Mouse (Mus musculus) liver, embryonic 15.5 days (tissue): ENCODE results near the gene Git2. TPM values are rescaled to one million over a fixed set of nuclear protein-coding genes. Genes with fewer than 3 reads are reported as not detected.

Experiments used
- ATAC-seq: fragments of 200-750 bp; cut with Nextera tagmentation; 2 replicates; pipeline ENCODE4 v1.8.0; 2017; ENCODE audit warnings: moderate number of reproducible peaks, mild to moderate bottlenecking, moderate library complexity; ENCODE audit not compliant: insufficient read depth
- H3K27ac ChIP-seq: fragments of 300-500 bp; sonication (generic); replicated peaks from 2 replicates; pipeline ENCODE4 v1.5.1; 2015; ENCODE audit warnings: mild to moderate bottlenecking, inconsistent platforms
- H3K27me3 ChIP-seq: fragments of 300-500 bp; sonication (generic); 2 replicates; pipeline ENCODE4 v1.6.1; 2015; ENCODE audit warnings: mild to moderate bottlenecking, inconsistent platforms
- H3K36me3 ChIP-seq: fragments of 300-500 bp; sonication (generic); replicated peaks from 2 replicates; pipeline ENCODE4 v1.6.1; 2015; ENCODE audit warnings: moderate library complexity, mild to moderate bottlenecking, inconsistent platforms
- H3K4me1 ChIP-seq: fragments of 300-500 bp; sonication (generic); replicated peaks from 2 replicates; pipeline ENCODE4 v1.6.1; 2015; ENCODE audit warnings: inconsistent platforms
- H3K4me2 ChIP-seq: fragments of 300-500 bp; sonication (generic); 2 replicates; pipeline ENCODE4 v1.6.1; 2015; ENCODE audit warnings: moderate library complexity, mild to moderate bottlenecking, inconsistent platforms
- H3K4me3 ChIP-seq: fragments of 300-500 bp; sonication (generic); replicated peaks from 2 replicates; pipeline ENCODE4 v1.5.1; 2015; ENCODE audit warnings: mild to moderate bottlenecking, inconsistent platforms
- H3K9ac ChIP-seq: fragments of 300-500 bp; sonication (generic); 2 replicates; pipeline ENCODE4 v1.6.1; 2015; ENCODE audit warnings: moderate library complexity, mild to moderate bottlenecking, inconsistent platforms
- H3K9me3 ChIP-seq: fragments of 300-500 bp; sonication (generic); replicated peaks from 2 replicates; pipeline ENCODE4 v1.6.1; 2016; ENCODE audit warnings: inconsistent platforms
- whole genome bisulfite sequencing: fragments of 180-500 bp; shearing (Covaris S2); methylation state at CpG from one replicate; pipeline ENCODE4 v1.1.7; 2015; ENCODE audit warnings: mixed read lengths; ENCODE audit not compliant: insufficient replicate concordance; 5-methylcytosine and 5-hydroxymethylcytosine counted together
- polyA plus RNA-seq: library from polyadenylated mRNA; unstranded; fragments of >200 nt; fragmentation: Nextera tagmentation; extraction: Ambion mirVana; gene quantifications from 2 replicates; pipeline ENCODE4 v1.2.1, GENCODE M21; 2015

The Git2 gene
- polyA plus RNA-seq, 1 experiment from 2014 or later = 16.5 TPM

DNA sequence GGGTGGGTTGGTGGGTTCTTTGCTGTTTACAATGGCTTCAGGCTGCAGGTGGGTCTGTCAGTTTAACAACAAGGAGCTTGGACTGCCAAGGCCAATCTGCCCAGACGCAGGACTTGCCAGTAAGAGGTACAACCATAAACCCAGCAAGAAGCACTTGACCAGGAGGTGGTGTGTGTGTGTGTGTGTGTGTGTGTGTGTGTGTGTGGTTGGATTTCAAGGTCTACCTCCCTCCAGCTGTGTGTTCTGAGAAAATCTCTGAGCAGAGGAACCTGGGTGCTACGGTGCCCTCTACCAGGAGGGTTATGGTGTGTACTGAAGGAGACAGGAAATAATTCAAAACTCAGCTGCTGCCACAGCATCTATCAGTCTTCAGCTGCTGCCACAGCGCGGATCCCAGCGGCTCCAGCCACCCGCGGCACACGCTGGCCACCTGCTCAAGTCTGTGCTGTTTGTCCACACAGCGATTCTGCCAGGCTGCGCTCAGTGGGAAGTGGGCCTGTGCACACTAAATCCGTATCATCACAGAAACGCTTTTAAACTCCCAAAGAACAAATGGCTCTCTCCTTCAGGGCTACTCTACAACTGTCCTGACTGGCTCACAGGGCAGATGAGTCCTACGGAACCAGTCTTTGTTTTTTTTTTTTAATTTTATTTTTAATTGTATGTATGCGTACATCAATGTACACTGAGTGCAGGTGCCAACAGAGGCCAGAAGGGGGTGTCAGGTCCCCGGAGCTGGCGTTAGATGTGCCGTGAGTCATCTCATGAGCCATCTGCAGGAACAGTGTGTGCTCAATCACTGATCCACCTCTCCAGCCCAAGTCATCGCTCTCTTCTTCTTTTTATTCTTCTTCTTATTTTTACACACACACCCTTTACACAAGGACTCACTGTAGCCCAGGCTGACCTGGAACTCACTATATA, 10.2 kb downstream of the Git2 start:
- H3K4me1 ChIP-seq = peaks cover 20% of the 10 kb centered on the region; the same call in 1 of the 2 replicates
- no peak for ATAC-seq
- no peaks in the 10 kb centered on the region for H3K9me3 ChIP-seq
- 79% methylated on average over 18 of the region's 18 CpGs for WGBS
- peaks cover 65% of the 10 kb centered on the region for H3K36me3 ChIP-seq
- H3K27me3 ChIP-seq = no peaks in the 10 kb centered on the region
- H3K4me3 ChIP-seq = no peak overlapping the region
- H3K9ac ChIP-seq = no peak overlapping the region
- H3K27ac ChIP-seq = no peak overlapping the region
- no peak overlapping the region for H3K4me2 ChIP-seq

DNA sequence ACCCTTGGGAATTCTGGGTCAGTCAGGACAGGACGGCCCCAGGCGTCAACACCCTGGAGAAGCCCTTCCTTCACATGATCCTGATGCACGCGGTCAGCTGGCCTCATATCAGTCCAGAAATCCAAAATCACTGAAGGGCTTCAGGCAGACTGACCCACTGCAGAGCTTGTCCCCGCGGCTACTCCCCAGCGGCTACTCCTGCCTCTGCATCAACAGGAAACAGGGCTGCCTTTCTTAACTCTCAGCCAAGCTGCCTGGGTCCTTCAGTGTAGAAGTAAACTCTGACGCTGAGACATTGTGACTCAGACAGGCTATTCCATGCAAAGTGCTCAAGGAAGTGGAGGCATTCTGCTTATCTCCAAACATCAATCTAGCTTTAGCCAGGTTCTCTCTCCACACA, 13.3 kb downstream of the Git2 start:
- 79% methylated on average over 8 of the region's 8 CpGs for WGBS
- Histone ChIP-seq H3K4me2 (no peak overlapping the region), H3K9me3 (no peaks in the 10 kb centered on the region), H3K27ac (no peak overlapping the region), H3K27me3 (no peaks in the 10 kb centered on the region), H3K9ac (no peak overlapping the region), H3K4me3 (no peak overlapping the region), H3K4me1 (0 out of 2 replicates have a peak, but pooled peaks cover 4% of the 10 kb centered on the region), H3K36me3 (peaks cover 84% of the 10 kb centered on the region)
- ATAC-seq = no peak

DNA sequence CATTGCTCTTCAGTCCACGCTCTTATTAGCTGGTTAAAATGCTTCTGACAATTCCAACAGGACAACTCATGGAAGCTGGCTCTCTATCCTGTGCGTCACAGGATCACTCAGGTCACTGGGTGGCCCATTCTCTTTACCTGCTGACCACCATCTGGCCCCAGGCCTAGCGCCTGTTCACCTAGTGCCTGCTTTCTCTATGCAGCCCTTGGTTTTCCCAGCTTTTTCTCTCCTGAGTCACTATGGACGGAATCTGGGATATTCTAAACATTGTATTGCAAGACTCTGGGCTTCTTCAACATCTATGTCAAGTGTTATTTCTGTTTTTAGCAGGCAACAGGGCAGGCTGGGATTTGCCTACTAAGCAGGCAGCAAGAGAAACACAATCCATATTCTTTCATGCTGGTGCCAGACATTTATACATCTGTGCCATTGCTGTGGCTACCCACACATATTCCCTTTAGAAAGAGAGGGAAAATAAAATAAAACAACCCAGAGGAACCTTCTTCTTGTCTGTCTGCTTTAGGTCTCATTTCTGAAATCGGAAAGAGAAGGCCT, 15.7 kb downstream of the Git2 start:
- 76% methylated on average over 5 of the region's 5 CpGs for WGBS
- H3K4me3 ChIP-seq = no peak overlapping the region
- ATAC-seq = no peak
- peaks cover 83% of the 10 kb centered on the region for H3K36me3 ChIP-seq
- H3K4me1 ChIP-seq = no peaks in the 10 kb centered on the region
- H3K4me2 ChIP-seq = no peak overlapping the region
- H3K9me3 ChIP-seq = no peaks in the 10 kb centered on the region
- no peaks in the 10 kb centered on the region for H3K27me3 ChIP-seq
- no peak overlapping the region for H3K27ac ChIP-seq
- no peak overlapping the region for H3K9ac ChIP-seq

DNA sequence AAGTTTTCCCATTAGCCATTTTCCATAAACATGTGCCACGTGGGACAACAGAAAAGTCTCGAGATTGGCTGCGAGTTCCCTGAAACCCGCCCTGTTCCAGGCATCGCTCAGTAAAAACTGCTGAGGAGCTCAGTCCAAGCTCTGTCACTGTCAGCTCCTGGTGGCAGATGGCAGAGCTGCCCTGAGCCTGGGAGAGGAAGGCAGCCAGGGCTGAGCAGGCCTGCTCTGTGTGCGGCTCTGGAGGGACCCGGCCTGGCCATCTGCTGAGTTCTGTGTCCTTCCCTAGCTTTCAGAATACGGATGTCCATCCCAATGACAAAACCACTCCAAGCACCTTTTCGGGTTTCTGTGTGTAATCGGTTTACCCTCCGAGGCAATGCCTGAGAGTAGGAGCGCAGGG, 21.9 kb downstream of the Git2 start:
- H3K27me3 ChIP-seq = no peaks in the 10 kb centered on the region
- no peak for ATAC-seq
- H3K9me3 ChIP-seq = no peaks in the 10 kb centered on the region
- H3K4me3 ChIP-seq = no peak overlapping the region
- H3K36me3 ChIP-seq = peaks cover 84% of the 10 kb centered on the region
- WGBS = 91% methylated on average over 12 of the region's 12 CpGs
- H3K9ac ChIP-seq = no peak overlapping the region
- no peaks in the 10 kb centered on the region for H3K4me1 ChIP-seq
- no peak overlapping the region for H3K27ac ChIP-seq
- no peak overlapping the region for H3K4me2 ChIP-seq

DNA sequence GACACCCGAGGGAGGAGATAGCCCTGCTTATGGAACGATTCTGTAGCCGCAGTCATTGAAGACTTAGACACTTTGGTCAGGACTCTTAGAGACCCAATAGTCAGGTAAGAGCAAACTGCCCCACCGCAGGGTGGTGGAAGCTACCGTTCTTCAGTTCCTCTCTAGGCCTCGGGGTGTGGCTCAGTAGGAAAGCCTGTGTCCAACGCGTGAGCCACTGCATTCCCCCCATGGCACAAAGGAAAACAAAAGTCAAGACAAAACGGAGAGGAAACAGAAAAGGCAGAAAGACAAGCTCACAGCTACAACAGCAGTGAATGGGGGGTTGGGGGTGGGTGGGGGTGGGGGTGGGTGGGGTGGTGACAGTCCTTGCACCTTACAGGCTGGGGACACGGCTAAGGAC, 22.9 kb downstream of the Git2 start:
- H3K36me3 ChIP-seq = peaks cover 88% of the 10 kb centered on the region

GRCm38 (mm10) chr5:114750325-114750724, 25.0 kb downstream of the Git2 start:
- Histone ChIP-seq H3K4me2 (no peak overlapping the region), H3K36me3 (peaks cover 90% of the 10 kb centered on the region), H3K27me3 (no peaks in the 10 kb centered on the region), H3K9ac (no peak overlapping the region), H3K9me3 (no peaks in the 10 kb centered on the region), H3K4me1 (no peaks in the 10 kb centered on the region), H3K27ac (no peak overlapping the region), H3K4me3 (no peak overlapping the region)
- WGBS = 80% methylated on average over 10 of the region's 10 CpGs
- ATAC-seq = no peak

More for the DNA sequence above, 22.9 kb downstream of the Git2 start:
- no peak overlapping the region for H3K4me2 ChIP-seq
- no peak overlapping the region for H3K4me3 ChIP-seq
- no peak for ATAC-seq
- H3K27me3 ChIP-seq = no peaks in the 10 kb centered on the region
- no peaks in the 10 kb centered on the region for H3K9me3 ChIP-seq
- H3K27ac ChIP-seq = no peak overlapping the region
- H3K4me1 ChIP-seq = no peaks in the 10 kb centered on the region
- no peak overlapping the region for H3K9ac ChIP-seq
- 83% methylated on average over 10 of the region's 10 CpGs for WGBS

- Histone ChIP-seq H3K36me3 (peaks cover 91% of the 10 kb centered on the region), H3K27ac (no peak overlapping the region), H3K9me3 (no peaks in the 10 kb centered on the region), H3K27me3 (no peaks in the 10 kb centered on the region), H3K4me2 (no peak overlapping the region), H3K4me1 (no peaks in the 10 kb centered on the region), H3K9ac (no peak overlapping the region), H3K4me3 (no peak overlapping the region)
- no peak for ATAC-seq
- 82% methylated on average over 5 of the region's 5 CpGs for WGBS
Observed at GRCm38 (mm10) chr5:114747521-114747920, 27.8 kb downstream of the Git2 start.

- Histone ChIP-seq H3K4me1 (no peaks in the 10 kb centered on the region), H3K36me3 (peaks cover 91% of the 10 kb centered on the region), H3K9ac (no peak overlapping the region), H3K9me3 (no peaks in the 10 kb centered on the region), H3K27ac (no peak overlapping the region), H3K4me3 (no peak overlapping the region), H3K27me3 (no peaks in the 10 kb centered on the region), H3K4me2 (no peak overlapping the region)
- no peak for ATAC-seq
- WGBS = 80% methylated on average over 4 of the region's 4 CpGs
Observed at GRCm38 (mm10) chr5:114746886-114747285, 28.4 kb downstream of the Git2 start.

GRCm38 (mm10) chr5:114745581-114745980, 29.7 kb downstream of the Git2 start:
- no peak for ATAC-seq
- H3K4me2 ChIP-seq = no peak overlapping the region
- H3K36me3 ChIP-seq = peaks cover 88% of the 10 kb centered on the region
- 80% methylated on average over 5 of the region's 5 CpGs for WGBS
- H3K27ac ChIP-seq = no peak overlapping the region
- no peaks in the 10 kb centered on the region for H3K27me3 ChIP-seq
- H3K4me1 ChIP-seq = no peaks in the 10 kb centered on the region
- H3K9me3 ChIP-seq = no peaks in the 10 kb centered on the region
- H3K4me3 ChIP-seq = no peak overlapping the region
- no peak overlapping the region for H3K9ac ChIP-seq

DNA sequence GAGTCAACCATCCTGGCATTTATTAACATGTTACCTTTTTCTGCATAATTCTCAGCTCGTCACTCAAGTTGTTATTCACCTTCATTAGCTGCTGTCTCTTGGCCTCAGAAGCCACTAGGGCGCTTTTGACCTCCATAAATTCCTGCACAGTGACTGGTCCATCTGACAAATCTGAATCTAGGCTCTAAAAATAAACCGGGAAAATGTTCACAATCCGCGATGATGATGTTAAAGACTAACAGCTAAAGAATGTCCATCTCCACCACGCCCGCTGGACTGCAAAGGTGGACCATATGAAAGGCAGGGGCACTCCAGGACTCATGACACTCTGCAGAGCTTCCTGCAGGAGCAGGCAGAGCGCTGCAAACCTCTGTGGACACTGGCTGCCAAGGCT, 31.6 kb downstream of the Git2 start:
- no peak overlapping the region for H3K4me2 ChIP-seq
- no peak overlapping the region for H3K4me3 ChIP-seq
- H3K9ac ChIP-seq = no peak overlapping the region
- peaks cover 92% of the 10 kb centered on the region for H3K36me3 ChIP-seq
- H3K27ac ChIP-seq = no peak overlapping the region
- whole genome bisulfite sequencing = 91% methylated on average over 8 of the region's 8 CpGs
- ATAC-seq = no peak
- peaks cover 4% of the 10 kb centered on the region; the same call in 1 of the 2 replicates for H3K4me1 ChIP-seq
- H3K9me3 ChIP-seq = no peaks in the 10 kb centered on the region
- H3K27me3 ChIP-seq = no peaks in the 10 kb centered on the region

GRCm38 (mm10) chr5:114742998-114743696, 32.2 kb downstream of the Git2 start:
- H3K4me2 ChIP-seq = no peak overlapping the region
- no peaks in the 10 kb centered on the region for H3K27me3 ChIP-seq
- peaks cover 6% of the 10 kb centered on the region; the same call in 1 of the 2 replicates for H3K4me1 ChIP-seq
- no peaks in the 10 kb centered on the region for H3K9me3 ChIP-seq
- H3K4me3 ChIP-seq = no peak overlapping the region
- peaks cover 92% of the 10 kb centered on the region for H3K36me3 ChIP-seq
- no peak overlapping the region for H3K9ac ChIP-seq
- no peak for ATAC-seq
- H3K27ac ChIP-seq = no peak overlapping the region
- WGBS = 87% methylated on average over 13 of the region's 13 CpGs
